In the genomic region with DNA sequence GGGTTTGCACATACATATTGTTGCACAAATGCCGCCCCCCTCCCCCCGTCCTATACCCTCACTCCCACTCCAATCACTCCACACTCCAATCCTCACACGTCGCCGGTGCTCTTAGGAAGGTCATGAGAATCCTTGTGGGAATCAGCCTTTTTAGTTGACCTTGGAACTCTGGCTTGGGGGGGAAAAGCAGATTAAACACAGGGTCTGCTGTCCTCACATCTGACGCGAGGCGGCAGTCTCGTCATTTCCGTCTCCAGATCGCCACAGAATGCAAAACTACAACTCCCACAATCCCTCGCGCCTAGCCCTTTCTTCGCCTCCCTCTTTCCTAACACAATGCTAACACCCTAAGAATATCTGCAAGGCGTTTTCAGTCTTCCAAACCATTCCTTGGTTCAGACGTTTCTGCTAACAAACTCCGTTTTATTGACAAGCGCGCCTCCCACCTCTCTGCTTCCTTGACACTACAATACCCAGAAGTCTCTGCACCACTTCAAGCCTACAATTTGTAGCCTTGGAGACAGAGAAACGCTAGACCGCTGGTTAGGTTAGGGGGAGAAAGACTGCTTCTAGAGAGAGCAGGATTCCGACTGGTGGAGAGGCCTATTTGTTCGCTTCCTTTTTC, we compare ENCODE assay signal across 1 mouse cellular context.
TF ChIP-seq lines count a peak whose summit lies in the region.

No protein-coding gene starts in this region.

TF ChIP-seq in CH12.LX, 34 proteins besides CTCF, POLR2A, EP300 and RAD21:
- TF ChIP-seq ZMIZ1 (IDR thresholded peaks at IDR 0.05; ENCODE audit: low read depth, low read length) (0 out of 2 replicates have a peak, but pooled peaks have one; percentile 63), MXI1 (IDR thresholded peaks at IDR 0.05; ENCODE audit: low read depth, low read length) (peak; percentile 49), POLR2AphosphoS2 (IDR thresholded peaks at IDR 0.05; ENCODE audit: low read depth, low read length) (no peak), TCF12 (IDR thresholded peaks at IDR 0.05; ENCODE audit: low read depth, low read length) (0 out of 2 replicates have a peak, but pooled peaks have one; percentile 13), ELF1 (IDR thresholded peaks at IDR 0.05; ENCODE audit: low read depth, low read length) (peak; percentile 75; the same call in 1 of the 2 replicates), HCFC1 (IDR thresholded peaks at IDR 0.05; ENCODE audit: low read depth, low read length) (peak; percentile 97), TBP (conservative IDR thresholded peaks at IDR 0.05; ENCODE audit: low read depth, low read length) (0 out of 2 replicates have a peak, but pooled peaks have one; percentile 42), USF1 (IDR thresholded peaks at IDR 0.05; ENCODE audit: low read depth, low read length) (no peak), GABPA (IDR thresholded peaks at IDR 0.05; ENCODE audit: insufficient replicate concordance, low read depth, low read length) (peak; percentile 31; the same call in 1 of the 2 replicates), KAT2A (IDR thresholded peaks at IDR 0.05; ENCODE audit: insufficient replicate concordance, low read length) (peak; percentile 88; the same call in 1 of the 2 replicates)
TF ChIP-seq in CH12.LX: peak in this region for 8.
